Mouse (Mus musculus): ENCODE results near the gene Vipr1.

DNA sequence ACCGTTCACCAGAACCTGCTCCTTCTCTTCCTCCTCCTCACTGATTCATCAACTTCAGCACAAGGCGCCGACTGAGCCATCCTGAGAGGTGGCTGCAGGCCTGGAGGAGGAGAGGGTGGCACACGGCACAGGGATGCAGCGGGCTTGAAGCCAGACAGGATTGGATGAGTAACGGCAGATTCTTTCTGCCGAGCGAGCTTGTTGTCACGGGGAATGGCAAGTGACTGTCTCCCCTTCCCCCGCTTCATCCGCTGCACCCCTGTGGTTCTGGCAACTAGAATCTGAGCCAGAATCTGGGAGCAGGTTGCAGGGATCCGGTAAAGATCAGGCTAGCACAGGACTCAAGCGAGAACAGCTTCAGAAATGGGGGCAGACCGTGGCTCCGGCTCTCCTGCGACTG lies 2.7 kb upstream of the Vipr1 start:
- TF ChIP-seq ZC3H11A (IDR thresholded peaks at IDR 0.05; ENCODE audit: borderline replicate concordance, low read depth, low read length): no peak
- no peak for TF ChIP-seq HCFC1 (IDR thresholded peaks at IDR 0.05; ENCODE audit: borderline replicate concordance, insufficient read depth, low read length)
- no peak for TF ChIP-seq MAFK (IDR thresholded peaks at IDR 0.05; ENCODE audit: insufficient read depth, low read depth, low read length)
- TF ChIP-seq ZNF384 (IDR thresholded peaks at IDR 0.05; ENCODE audit: low read depth, low read length): no peak
